Mouse (Mus musculus): Measurements from ENCODE around the gene Gm45716. TPM values are rescaled to one million over a fixed set of nuclear protein-coding genes. Genes with fewer than 3 reads are reported as not detected.
"Not testable (repeated sequence)": the region's sequence is repeated elsewhere in the genome, so short reads cannot be mapped to it uniquely, and the experiment has no call there.

Gm45716 gene
- total RNA-seq, 2 experiments from 2014 or later, result 13.2 to 14.5 TPM

DNA sequence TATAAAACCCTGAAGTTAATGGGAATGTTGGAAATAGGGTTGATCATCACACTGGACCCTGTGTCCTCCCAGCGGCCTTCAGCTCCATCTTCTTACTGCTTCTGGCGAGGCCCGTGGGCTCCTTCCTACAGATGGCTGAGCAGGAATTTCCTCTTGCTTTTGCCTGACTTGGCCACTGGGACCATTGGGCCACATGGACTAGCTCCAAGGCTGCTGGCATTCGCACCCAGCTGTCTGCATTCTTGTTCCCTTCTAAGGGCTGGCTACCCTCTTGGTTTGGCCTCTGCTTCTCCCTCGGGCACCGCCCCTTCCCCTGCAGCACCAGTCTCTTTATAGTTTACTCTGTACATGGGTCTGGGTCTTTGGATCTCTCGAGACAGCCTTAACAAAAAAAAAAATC is 88.2 kb downstream of the Gm45716 start:
- intact Hi-C loops (cut with DNase I), result no loop called here
- peak; percentile 16 for DNase-seq (ENCODE audit: low spot score)

DNA sequence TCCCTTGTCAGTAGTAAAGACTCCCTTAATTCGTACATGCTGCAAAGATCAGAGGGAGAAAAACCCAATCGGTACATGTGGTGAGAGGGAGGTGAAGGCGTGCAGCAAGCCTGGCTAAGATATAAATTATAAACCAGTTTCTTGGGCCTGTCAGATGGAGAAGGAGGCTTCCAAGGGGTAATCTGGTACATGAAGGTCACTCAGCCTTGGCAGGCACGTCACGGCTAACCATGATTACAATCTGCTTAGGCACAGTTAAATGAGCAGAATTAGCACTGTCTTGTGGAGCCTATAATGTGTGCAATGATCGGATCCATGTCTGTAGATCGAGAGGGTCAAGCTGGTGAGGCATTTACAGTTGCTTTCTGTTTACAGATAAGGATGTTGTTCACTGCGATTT is 88.7 kb downstream of the Gm45716 start:
- intact Hi-C loops (cut with DNase I), result no loop called here
- no peak for DNase-seq (ENCODE audit: low spot score)

DNA sequence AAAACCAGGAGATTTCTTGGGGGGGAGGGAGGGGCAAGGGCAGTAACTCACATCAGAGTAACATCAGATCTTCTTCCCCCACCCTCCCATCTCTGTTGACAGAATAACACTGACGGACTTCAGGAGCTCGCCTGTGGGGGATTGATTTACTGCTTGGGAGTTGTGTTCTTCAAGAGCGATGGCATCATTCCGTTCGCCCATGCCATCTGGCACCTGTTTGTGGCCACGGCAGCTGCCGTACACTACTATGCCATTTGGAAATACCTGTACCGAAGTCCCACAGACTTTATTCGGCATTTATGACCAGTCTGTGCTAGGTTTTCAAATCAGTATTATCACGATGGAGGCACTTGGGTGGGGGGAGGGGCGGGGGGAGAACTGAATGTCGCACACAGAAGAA is 89.1 kb downstream of the Gm45716 start:
- no peak for DNase-seq (ENCODE audit: low spot score)
- intact Hi-C loops (cut with DNase I), result no loop called here

DNA sequence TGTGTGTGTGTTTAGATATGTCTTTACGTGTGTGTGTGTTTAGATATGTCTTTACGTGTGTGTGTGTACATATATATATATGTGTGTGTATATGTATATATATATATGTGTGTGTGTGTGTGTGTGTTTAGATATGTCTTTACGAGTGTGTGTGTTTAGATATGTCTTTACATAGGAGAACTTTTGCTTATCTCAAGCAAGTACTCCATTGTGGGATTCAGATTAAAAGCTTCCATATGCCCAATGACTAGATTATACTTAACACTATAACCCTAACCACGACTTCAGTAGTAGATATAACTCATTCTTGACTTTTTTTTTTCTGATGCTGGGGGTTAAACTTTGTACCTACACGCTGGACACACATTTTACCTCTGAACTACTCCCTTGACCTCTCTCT is 92.6 kb downstream of the Gm45716 start:
- intact Hi-C loops (cut with DNase I), result no loop called here
- DNase-seq (ENCODE audit: low spot score), result no peak

DNA sequence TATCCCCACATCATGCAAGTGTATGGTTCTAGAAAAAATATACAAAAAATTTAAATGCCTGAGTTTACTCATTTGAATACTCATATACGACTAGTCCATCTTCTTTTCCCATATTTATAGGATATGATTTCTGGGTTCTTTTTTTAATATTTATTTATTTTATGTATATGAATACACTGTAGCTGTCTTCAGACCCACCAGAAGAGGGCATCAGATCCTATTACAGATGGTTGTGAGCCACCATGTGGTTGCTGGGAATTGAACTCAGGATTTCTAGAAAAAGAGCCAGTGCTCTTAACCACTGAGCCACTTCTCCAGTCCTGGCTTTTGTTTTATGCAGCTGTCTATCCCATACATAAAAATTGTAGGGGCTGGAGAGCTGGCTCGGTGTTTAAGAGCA is 94.5 kb downstream of the Gm45716 start:
- intact Hi-C loops (cut with DNase I); DNase-seq (ENCODE audit: low spot score): not testable (repeated sequence)

- DNase-seq (ENCODE audit: low spot score), result no peak
- intact Hi-C loops (cut with DNase I), result no loop called here
Observed at GRCm38 (mm10) chr11:90283159-90283558, 95.7 kb downstream of the Gm45716 start.

GRCm38 (mm10) chr11:90283601-90284000 is 96.1 kb downstream of the Gm45716 start:
- no peak for DNase-seq (ENCODE audit: low spot score)
- intact Hi-C loops (cut with DNase I), result no loop called here

DNA sequence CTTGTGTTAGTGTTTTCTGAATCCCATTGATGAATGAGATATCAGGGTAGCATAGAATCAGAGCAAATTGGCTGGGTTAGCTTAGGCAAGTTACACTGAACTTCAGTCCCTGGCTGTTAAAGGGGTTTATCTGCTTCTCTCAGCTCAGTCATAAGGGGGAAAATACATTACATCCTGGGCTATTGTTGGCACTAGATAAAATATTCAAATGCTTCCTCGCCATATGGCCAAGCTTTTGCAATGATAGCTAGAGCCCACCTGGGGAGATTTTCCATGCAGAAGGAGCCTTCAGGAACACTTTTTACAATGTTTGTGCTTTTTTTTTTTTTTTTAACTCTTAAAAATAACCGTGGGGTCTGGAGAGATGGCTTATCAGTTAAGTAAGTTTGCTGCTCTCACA is 96.6 kb downstream of the Gm45716 start:
- no peak for DNase-seq (ENCODE audit: low spot score)
- intact Hi-C loops (cut with DNase I), result no loop called here

- DNase-seq (ENCODE audit: low spot score), result no peak
- intact Hi-C loops (cut with DNase I), result no loop called here
Observed at GRCm38 (mm10) chr11:90284623-90285022, 97.1 kb downstream of the Gm45716 start.

- no peak for DNase-seq (ENCODE audit: low spot score)
- intact Hi-C loops (cut with DNase I), result no loop called here
Observed at GRCm38 (mm10) chr11:90286550-90287154, 99.2 kb downstream of the Gm45716 start.

DNA sequence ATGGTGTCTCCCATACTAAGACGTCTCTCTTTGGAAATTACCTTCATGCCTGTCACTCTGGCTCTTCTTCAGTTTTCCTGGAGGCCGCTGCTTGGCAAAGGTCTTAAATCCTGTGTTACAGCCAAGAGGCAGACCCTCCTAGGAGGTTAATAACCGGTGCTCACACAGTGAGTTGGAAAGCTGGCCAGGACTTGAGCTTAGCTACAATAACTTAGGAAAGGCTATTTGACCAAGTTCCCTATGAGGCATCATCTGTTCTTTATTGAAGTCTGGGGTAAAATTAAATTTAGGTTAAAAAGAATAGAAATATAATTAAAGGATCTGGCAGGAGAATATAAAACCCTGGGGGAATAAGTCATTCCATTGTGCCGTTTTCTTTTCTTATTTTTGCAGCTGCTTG is 103.7 kb downstream of the Gm45716 start:
- intact Hi-C loops (cut with DNase I), result no loop called here
- no peak for DNase-seq (ENCODE audit: low spot score)

GRCm38 (mm10) chr11:90292766-90293165 is 105.3 kb downstream of the Gm45716 start:
- intact Hi-C loops (cut with DNase I), result no loop called here
- DNase-seq (ENCODE audit: low spot score), result no peak

GRCm38 (mm10) chr11:90294622-90295021 is 107.1 kb downstream of the Gm45716 start:
- intact Hi-C loops (cut with DNase I), result no loop called here
- no peak for DNase-seq (ENCODE audit: low spot score)

Other genes starting within 250 kb of the Gm45716 start
- 1 to 10 TPM; 4.0 TPM for gene Pctp, start 184.8 kb upstream of the Gm45716 start, total RNA-seq (2021)
- gene Tmem100, start 157.3 kb upstream of the Gm45716 start, total RNA-seq (2021), result 10 to 100 TPM; 16.9 to 23.8 TPM
- 10 to 100 TPM; 32.3 to 34.8 TPM for gene Mmd, start 61.8 kb downstream of the Gm45716 start, total RNA-seq (2021)
- 10 to 100 TPM; 16.3 to 25.0 TPM for gene Hlf, start 203.2 kb downstream of the Gm45716 start, total RNA-seq (2021)